Mouse (Mus musculus) heart, postnatal 0 days (tissue): ENCODE measurements around the gene Gm4907.

Source experiments
- CTCF ChIP-seq: IDR thresholded peaks from 2 replicates; pipeline ENCODE4 v1.5.1; 2016; ENCODE audit warnings: antibody characterized with exemption, control low read depth, low read depth
- EP300 ChIP-seq: IDR thresholded peaks from 2 replicates; pipeline ENCODE4 v1.6.1; 2016; ENCODE audit warnings: antibody characterized with exemption, low read depth

DNA sequence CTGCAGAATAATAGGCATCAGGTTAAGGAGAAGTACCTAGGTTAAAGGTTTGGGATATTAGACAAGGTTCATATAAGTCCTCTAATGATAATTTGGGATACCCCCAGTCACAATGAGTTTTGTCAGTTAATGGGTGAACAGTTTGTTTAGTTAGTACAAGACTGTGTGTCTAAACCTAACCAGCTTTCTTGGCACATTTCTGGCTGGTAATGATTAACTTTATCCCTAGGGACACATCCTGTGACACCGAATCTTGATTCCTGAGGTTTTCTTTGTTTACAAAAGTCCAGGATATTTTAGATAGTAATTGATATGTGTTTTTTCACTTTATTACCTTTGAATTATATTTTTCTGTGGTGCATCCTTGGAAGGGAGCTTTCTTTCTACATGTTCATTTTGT is 41.4 kb upstream of the Gm4907 start:
- TF ChIP-seq CTCF (no peak), EP300 (no peak)
